Mouse (Mus musculus): ENCODE measurements around the gene Magix.

DNA sequence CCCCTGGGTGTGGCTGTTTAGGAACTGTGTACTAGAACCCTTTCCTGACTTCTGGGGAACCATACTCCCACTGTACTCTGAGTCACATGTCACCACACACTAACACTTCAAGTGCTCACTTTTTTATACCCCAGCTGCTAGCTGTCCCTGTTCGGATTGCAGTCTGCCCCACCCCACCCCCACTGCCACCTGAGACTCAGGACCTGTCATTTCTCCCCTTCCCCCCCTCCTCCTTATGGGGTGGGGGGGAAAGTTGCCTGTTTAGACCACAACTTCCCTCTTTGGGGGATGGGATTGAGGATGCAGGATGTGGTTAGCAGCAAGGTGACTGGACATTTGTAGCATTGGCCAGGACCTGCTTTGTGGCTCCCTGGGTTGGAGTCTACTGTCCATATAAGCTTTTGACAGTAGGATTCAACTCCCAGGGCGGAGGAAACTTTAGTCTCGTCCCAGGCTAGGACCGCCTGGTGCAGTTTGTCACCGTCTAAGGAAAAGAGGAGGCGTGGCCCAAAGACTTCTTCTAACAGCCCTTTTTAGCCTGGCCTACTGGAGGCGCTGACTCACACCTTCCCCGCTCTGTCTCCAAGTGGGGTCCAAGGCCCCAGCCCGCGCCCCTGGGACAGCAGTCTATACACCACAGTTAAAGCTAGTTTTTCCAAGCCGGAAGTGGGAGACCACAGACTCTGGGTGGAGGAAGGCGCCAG, 7.3 kb downstream of the Magix start:
- no peak for TF ChIP-seq CTCF (IDR thresholded peaks at IDR 0.05; ENCODE audit: low read depth)
- TF ChIP-seq EP300 (IDR thresholded peaks at IDR 0.05; ENCODE audit: low read depth): no peak
